ENCODE assay signal across 23 mouse cellular contexts in genomic region chr15:75326586-75326985, GRCm38 (mm10). TPM values are rescaled to one million over a fixed set of nuclear protein-coding genes. Genes with fewer than 3 reads are reported as not detected.
DNase-seq lines count a peak whose midpoint lies in the region; ATAC-seq and TF ChIP-seq lines count a peak whose summit lies in the region.
"Had no signal": no experiment of that assay in that cellular context is flagged by ENCODE, and none has a peak within 500 bp of the region (broad histone marks: within the 10 kb centered on the region; RNA-seq: fewer than 3 reads in every experiment).

No protein-coding gene starts in this region.

- no peak for ATAC-seq in monocyte, adult 5-6 weeks (replicated peaks; ENCODE audit: insufficient number of reproducible peaks, low FRiP score, low TSS enrichment, poor library complexity, severe bottlenecking)
- ATAC-seq: forebrain, embryonic 15.5 days; intestine, embryonic 16.5 days had no signal

- peak; percentile 5 for DNase-seq in heart, adult 11 months
- no peak for DNase-seq in heart, embryonic 10.5 days (ENCODE audit: low spot score)
- peak; percentile 11 for DNase-seq in gastrocnemius, postnatal 10 days
- DNase-seq in left cerebral cortex, postnatal 25 days (ENCODE audit: low spot score in 2 of 2): no peak
- no peak for DNase-seq in layer of hippocampus, adult 18-20 months (ENCODE audit: low spot score in 2 of 2)
- DNase-seq: adrenal gland, postnatal 14 days; cerebellum, adult 11-12 months; cerebellum, adult 9-10 months; cerebellum, postnatal 25 days; heart, postnatal 36 days had no signal

- H3K27me3 ChIP-seq in heart, embryonic 10.5 days (ENCODE audit: insufficient read depth, poor library complexity, severe bottlenecking): no peaks in the 10 kb centered on the region
- H3K27me3 ChIP-seq in myocyte (ENCODE audit: control insufficient read depth, insufficient read depth, insufficient read length): no peaks in the 10 kb centered on the region
- H3K27me3 ChIP-seq: embryonic facial prominence, embryonic 12.5 days; forebrain, embryonic 15.5 days; heart, embryonic 13.5 days; hindbrain, embryonic 15.5 days had no signal

- H3K79me2 ChIP-seq in myocyte (ENCODE audit: control insufficient read depth, insufficient read depth): no peaks in the 10 kb centered on the region

- intact Hi-C loops in left cerebral cortex, postnatal 25 days (cut with DNase I): no loop called here

- no peak overlapping the region for H3K27ac ChIP-seq in heart, embryonic 10.5 days
- H3K27ac ChIP-seq: embryonic facial prominence, embryonic 12.5 days; forebrain, embryonic 15.5 days; heart, embryonic 13.5 days; hindbrain, embryonic 15.5 days had no signal

- H3K4me1 ChIP-seq in heart, embryonic 10.5 days: no peaks in the 10 kb centered on the region
- H3K4me1 ChIP-seq: embryonic facial prominence, embryonic 12.5 days; forebrain, embryonic 15.5 days; heart, embryonic 13.5 days; hindbrain, embryonic 15.5 days had no signal

- no peak overlapping the region for H3K4me3 ChIP-seq in heart, embryonic 10.5 days
- H3K4me3 ChIP-seq in myocyte: no peak overlapping the region
- H3K4me3 ChIP-seq: embryonic facial prominence, embryonic 12.5 days; forebrain, embryonic 15.5 days; heart, embryonic 13.5 days; hindbrain, embryonic 15.5 days had no signal

- no peak for TF ChIP-seq POLR2A in myocyte (IDR thresholded peaks at IDR 0.05; ENCODE audit: insufficient read length, low read depth)

- no peaks in the 10 kb centered on the region for H3K36me3 ChIP-seq in heart, embryonic 10.5 days
- H3K36me3 ChIP-seq in myocyte (ENCODE audit: control insufficient read depth, insufficient read depth): no peaks in the 10 kb centered on the region
- H3K36me3 ChIP-seq: embryonic facial prominence, embryonic 12.5 days; forebrain, embryonic 15.5 days; heart, embryonic 13.5 days; hindbrain, embryonic 15.5 days had no signal

- peak overlapping the region; percentile 48 for H3K4me2 ChIP-seq in myocyte (ENCODE audit: low read depth)
- H3K4me2 ChIP-seq: embryonic facial prominence, embryonic 12.5 days; forebrain, embryonic 15.5 days; heart, embryonic 13.5 days; hindbrain, embryonic 15.5 days had no signal

- H3ac ChIP-seq in myocyte (ENCODE audit: control insufficient read depth, insufficient read length): no peak overlapping the region

- H3K9me3 ChIP-seq in heart, embryonic 10.5 days: peaks cover 14% of the 10 kb centered on the region; the same call in 1 of the 2 replicates
- H3K9me3 ChIP-seq: hindbrain, embryonic 15.5 days had no signal

TF ChIP-seq in myocyte, 11 proteins besides CTCF, POLR2A, EP300 and RAD21:
- TF ChIP-seq TCF3 (IDR thresholded peaks at IDR 0.05; ENCODE audit: insufficient read length, low read depth) (no peak), REST (IDR thresholded peaks at IDR 0.05; ENCODE audit: insufficient read depth, insufficient read length) (no peak), SRF (IDR thresholded peaks at IDR 0.05; ENCODE audit: control insufficient read depth, insufficient read length, low read depth) (no peak), POLR2AphosphoS2 (IDR thresholded peaks at IDR 0.05; ENCODE audit: insufficient read length, low read depth) (no peak), CEBPB (IDR thresholded peaks at IDR 0.05; ENCODE audit: insufficient read depth, poor library complexity, severe bottlenecking) (no peak), E2F4 (IDR thresholded peaks at IDR 0.05; ENCODE audit: insufficient read depth) (no peak), MYOG (IDR thresholded peaks at IDR 0.05; ENCODE audit: control insufficient read depth in 1 of 3, insufficient read depth in 1 of 3, insufficient read length in 2 of 3, low read depth in 2 of 3) (no peak), TCF12 (IDR thresholded peaks at IDR 0.05; ENCODE audit: insufficient read depth, poor library complexity, severe bottlenecking) (no peak)

RNA-seq across cellular contexts. Expression of gene Ly6f, which starts 58.4 kb away (rescaled TPM):
- not detected in 2 replicates for polyA plus RNA-seq in heart, embryonic 10.5 days (2016; fragmentation: Nextera tagmentation; extraction: Ambion mirVana)
- total RNA-seq in gastrocnemius, postnatal 10 days (2021): not detected
- 0.64 TPM for polyA plus RNA-seq in myocyte (2012; fragmentation: generic; extraction: Trizol)
- not detected in 3 replicates for total RNA-seq in monocyte, adult 5-6 weeks (2017)
- total RNA-seq in left cerebral cortex, postnatal 25 days (2021): not detected
- not detected for total RNA-seq in layer of hippocampus, adult 18-20 months (2021)
- total RNA-seq: adrenal gland, postnatal 14 days; CH12.LX; heart, adult 8-10 months; heart, postnatal 36 days had no signal
- polyA plus RNA-seq: cortical plate, adult 2 months; embryonic facial prominence, embryonic 12.5 days; forebrain, embryonic 11.5 days; forebrain, embryonic 15.5 days; heart, embryonic 13.5 days; heart, postnatal 0 days; hindbrain, embryonic 11.5 days; hindbrain, embryonic 15.5 days had no signal

Comparison
In these comparisons a context has a peak if more than half of its experiments do, and no peak if none do; other contexts are left out.
1. DNase-seq: peak in heart, adult 11 months (single experiment) and gastrocnemius, postnatal 10 days (single experiment); none in heart, embryonic 10.5 days (single experiment), left cerebral cortex, postnatal 25 days (0 of 2) and layer of hippocampus, adult 18-20 months (0 of 2).